Mouse (Mus musculus) ovary, postnatal 14 days (tissue): ENCODE results near the gene Lrrc15.

Experiments used
- DNase-seq: peaks from one replicate; pipeline ENCODE4 v3.0.0; 2022; ENCODE audit warnings: low spot score

The Lrrc15 gene

DNA sequence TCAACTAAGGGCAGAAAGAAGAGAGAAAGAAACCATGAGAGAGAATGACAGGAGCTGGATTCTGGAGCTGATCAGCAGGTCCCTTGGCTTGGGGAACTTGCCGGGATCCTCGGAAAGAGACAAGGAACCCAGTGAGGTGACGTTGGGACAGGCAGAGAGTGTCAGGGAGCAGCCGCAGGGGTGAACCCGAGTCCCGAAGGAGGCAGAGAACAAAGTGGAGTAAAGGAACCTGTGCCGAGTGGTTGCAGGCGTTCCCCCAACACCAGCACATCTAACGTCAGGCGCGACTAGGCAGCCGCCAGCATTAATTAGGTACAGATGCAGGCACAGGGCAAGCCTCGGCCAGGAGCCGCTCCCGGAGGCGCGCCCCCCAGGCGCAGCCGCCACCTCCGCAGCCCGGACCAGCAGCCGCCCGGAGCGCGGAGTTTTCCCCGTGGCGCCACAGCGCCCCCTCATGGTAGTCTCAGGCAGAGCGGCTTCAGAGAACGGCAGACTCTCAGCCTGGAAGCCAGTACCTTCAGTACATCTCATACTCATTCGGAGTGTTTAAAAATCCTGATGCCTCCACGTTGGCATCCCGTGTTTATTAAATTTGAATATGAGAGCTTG lies 46.9 kb downstream of the Lrrc15 start:
- DNase-seq = peak; percentile 96

- no peak for DNase-seq
Measured at GRCm38 (mm10) chr16:30235577-30235976, 47.5 kb downstream of the Lrrc15 start.

DNA sequence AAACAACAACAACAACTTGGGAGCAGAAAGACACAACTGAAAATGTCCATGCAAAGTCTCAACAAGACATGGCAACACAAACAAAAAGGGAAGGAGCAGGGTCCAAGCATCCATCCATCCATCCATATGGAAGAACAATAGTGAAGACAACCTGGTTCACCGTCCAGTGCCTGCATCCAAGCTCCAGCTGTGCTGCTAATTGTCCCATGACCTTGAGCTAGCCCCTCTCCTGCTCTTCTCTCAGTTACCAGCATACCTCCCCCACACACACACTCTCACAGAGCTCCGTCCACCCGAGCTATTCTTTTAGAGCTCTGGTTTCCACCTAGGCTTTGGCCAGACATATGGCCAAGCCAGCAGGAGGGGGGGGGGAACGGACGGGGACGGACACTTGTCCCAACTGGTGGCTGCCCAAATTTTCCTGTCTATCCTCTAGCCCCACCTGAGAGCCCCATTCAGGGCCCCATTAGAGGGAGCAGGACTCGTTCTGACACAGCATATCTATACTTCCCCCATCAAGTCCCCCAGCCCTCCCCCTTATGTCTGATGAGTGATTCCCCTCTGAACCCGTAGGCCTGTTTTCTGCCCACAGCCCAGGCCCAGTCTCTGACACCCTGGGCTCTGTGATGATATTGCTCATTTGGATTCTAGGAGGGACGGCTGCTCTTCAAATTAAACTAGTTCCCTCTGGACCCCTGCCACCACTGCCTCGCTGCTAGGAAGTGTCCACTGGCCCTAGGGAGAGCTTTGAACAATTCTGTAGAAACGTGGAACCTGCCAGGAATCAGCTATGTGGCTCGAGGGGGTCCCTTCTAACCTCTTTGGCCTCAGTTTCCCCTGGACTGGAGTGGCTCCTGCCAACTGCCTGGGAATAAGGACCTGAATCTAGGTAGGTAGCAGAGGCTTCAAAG lies 48.2 kb downstream of the Lrrc15 start:
- no peak for DNase-seq

- no peak for DNase-seq
Measured at GRCm38 (mm10) chr16:30234077-30234476, 49.0 kb downstream of the Lrrc15 start.

DNA sequence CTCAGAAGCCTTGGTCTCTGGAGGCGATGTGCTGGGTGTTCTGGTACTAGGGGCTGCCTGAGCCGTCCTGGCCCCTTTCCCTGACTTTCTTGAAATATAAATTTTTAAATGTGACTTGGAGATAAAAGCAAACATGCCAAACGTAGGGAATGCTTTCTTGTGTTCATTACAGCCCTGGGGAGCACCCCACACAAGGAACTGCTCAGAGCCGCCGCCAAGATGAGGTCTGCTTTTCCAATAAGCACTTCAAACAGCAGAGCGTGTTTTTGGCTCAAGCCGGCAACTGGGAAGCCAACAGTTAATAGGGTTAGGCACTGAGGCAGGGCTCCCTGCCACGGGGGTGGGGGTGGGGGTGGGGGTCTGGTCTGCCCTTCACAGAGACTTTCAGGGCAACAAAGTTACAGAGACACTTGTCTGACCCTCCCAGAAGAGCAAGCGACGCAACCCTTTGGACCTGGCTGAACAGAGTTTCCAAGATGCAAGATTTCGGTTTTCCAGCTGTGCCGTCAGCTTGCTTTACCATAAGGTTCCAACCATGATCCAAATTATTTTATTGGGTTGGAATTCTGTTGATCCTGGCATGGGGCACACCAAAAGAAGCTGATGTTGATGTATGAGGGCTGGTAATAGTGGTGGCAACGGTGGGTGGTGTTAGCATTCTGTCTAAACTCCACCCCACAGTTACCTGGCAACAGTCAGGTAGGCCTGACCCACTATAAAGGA lies 51.0 kb downstream of the Lrrc15 start:
- no peak for DNase-seq

DNA sequence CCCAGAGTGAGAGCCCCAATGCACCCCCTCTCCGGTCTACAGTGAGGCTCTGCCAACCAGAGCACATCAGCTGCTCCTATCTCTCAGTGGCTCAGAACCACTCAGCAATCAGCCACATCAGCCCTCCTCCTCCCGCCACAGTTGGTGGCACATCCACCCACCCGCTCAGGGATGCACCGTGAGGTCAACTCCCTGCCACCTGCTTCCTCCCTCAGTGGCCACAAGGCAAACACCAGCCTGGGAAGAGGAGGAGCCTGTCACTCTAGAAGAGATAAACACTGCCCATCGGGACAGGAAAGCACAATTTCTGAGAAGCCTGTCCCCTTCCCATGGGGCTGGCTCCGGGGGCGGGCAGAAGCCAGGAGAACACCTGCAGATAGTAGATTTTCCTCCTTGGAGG lies 55.7 kb downstream of the Lrrc15 start:
- no peak for DNase-seq

- DNase-seq = no peak
Measured at GRCm38 (mm10) chr16:30221161-30221782, 61.8 kb downstream of the Lrrc15 start.
